Comparison of ENCODE assay signal across 19 mouse cellular contexts in genomic region chr1:20429056-20429394, GRCm38 (mm10).
A peak's percentile ranks its signal among the peaks of the same experiment; 100 is the strongest.
DNase-seq lines count a peak whose midpoint lies in the region; ATAC-seq lines count a peak whose summit lies in the region.
"Had no signal": no experiment of that assay in that cellular context is flagged by ENCODE, and none has a peak within 500 bp of the region (broad histone marks: within the 10 kb centered on the region; RNA-seq: fewer than 3 reads in every experiment).

No protein-coding gene starts in this region.

- no peak overlapping the region for H3K4me3 ChIP-seq in hindbrain, embryonic 12.5 days
- H3K4me3 ChIP-seq in hindbrain, embryonic 10.5 days, result no peak overlapping the region
- no peak overlapping the region for H3K4me3 ChIP-seq in midbrain, embryonic 16.5 days (ENCODE audit: low read depth, low read length)
- H3K4me3 ChIP-seq in midbrain, embryonic 13.5 days (replicated peaks), result no peak overlapping the region
- no peak overlapping the region for H3K4me3 ChIP-seq in hindbrain, embryonic 16.5 days (ENCODE audit: low read length)
- H3K4me3 ChIP-seq in neural tube, embryonic 15.5 days (replicated peaks), result no peak overlapping the region
- H3K4me3 ChIP-seq: embryonic facial prominence, embryonic 10.5 days; forebrain, embryonic 12.5 days; gastrocnemius, adult 2 months; heart, embryonic 13.5 days had no signal

- no peak overlapping the region for H3K9ac ChIP-seq in hindbrain, embryonic 12.5 days
- no peak overlapping the region for H3K9ac ChIP-seq in midbrain, embryonic 16.5 days (ENCODE audit: low read depth, low read length)
- no peak overlapping the region for H3K9ac ChIP-seq in midbrain, embryonic 13.5 days (replicated peaks)
- H3K9ac ChIP-seq in hindbrain, embryonic 16.5 days (ENCODE audit: low read depth, low read length), result no peak overlapping the region
- H3K9ac ChIP-seq in neural tube, embryonic 15.5 days (replicated peaks), result no peak overlapping the region
- H3K9ac ChIP-seq: forebrain, embryonic 12.5 days; heart, embryonic 13.5 days had no signal

- H3K27ac ChIP-seq in hindbrain, embryonic 12.5 days, result no peak overlapping the region
- H3K27ac ChIP-seq in hindbrain, embryonic 10.5 days, result no peak overlapping the region
- peak overlapping the region; percentile 39; the same call in 1 of the 2 replicates for H3K27ac ChIP-seq in midbrain, embryonic 16.5 days (ENCODE audit: low read length)
- H3K27ac ChIP-seq in midbrain, embryonic 13.5 days, result no peak overlapping the region
- no peak overlapping the region for H3K27ac ChIP-seq in hindbrain, embryonic 16.5 days (ENCODE audit: low read depth, low read length)
- peak overlapping the region; percentile 69; the same call in 1 of the 2 replicates for H3K27ac ChIP-seq in neural tube, embryonic 15.5 days (replicated peaks)
- H3K27ac ChIP-seq: embryonic facial prominence, embryonic 10.5 days; forebrain, embryonic 12.5 days; gastrocnemius, adult 2 months; heart, embryonic 13.5 days had no signal

- no peaks in the 10 kb centered on the region for H3K36me3 ChIP-seq in hindbrain, embryonic 12.5 days
- no peaks in the 10 kb centered on the region for H3K36me3 ChIP-seq in hindbrain, embryonic 10.5 days
- H3K36me3 ChIP-seq in midbrain, embryonic 16.5 days (ENCODE audit: control insufficient read depth, insufficient read depth, low read length), result no peaks in the 10 kb centered on the region
- no peaks in the 10 kb centered on the region for H3K36me3 ChIP-seq in midbrain, embryonic 13.5 days
- no peaks in the 10 kb centered on the region for H3K36me3 ChIP-seq in hindbrain, embryonic 16.5 days (ENCODE audit: control insufficient read depth, insufficient read depth, low read length)
- no peaks in the 10 kb centered on the region for H3K36me3 ChIP-seq in neural tube, embryonic 15.5 days
- H3K36me3 ChIP-seq: embryonic facial prominence, embryonic 10.5 days; forebrain, embryonic 12.5 days; heart, embryonic 13.5 days had no signal

- no peak for DNase-seq in hindbrain, embryonic 10.5 days (ENCODE audit: low spot score)
- no peak for DNase-seq in spleen, postnatal 14 days (ENCODE audit: low spot score in 2 of 2)
- DNase-seq: adrenal gland, adult 2 months; adrenal gland, postnatal 25 days; cerebellum, adult 18-20 months; gastrocnemius, adult 2 months; gastrocnemius, postnatal 25 days; heart, postnatal 4 days had no signal

- H3K27me3 ChIP-seq in hindbrain, embryonic 12.5 days, result no peaks in the 10 kb centered on the region
- no peaks in the 10 kb centered on the region for H3K27me3 ChIP-seq in hindbrain, embryonic 10.5 days (ENCODE audit: insufficient read depth, poor library complexity, severe bottlenecking)
- no peaks in the 10 kb centered on the region for H3K27me3 ChIP-seq in midbrain, embryonic 16.5 days (ENCODE audit: control insufficient read depth, insufficient read depth, low read depth, low read length)
- H3K27me3 ChIP-seq in midbrain, embryonic 13.5 days, result peaks cover 7% of the 10 kb centered on the region; the same call in 1 of the 2 replicates
- H3K27me3 ChIP-seq in hindbrain, embryonic 16.5 days (replicated peaks; ENCODE audit: control insufficient read depth, insufficient read depth, low read length), result no peaks in the 10 kb centered on the region
- no peaks in the 10 kb centered on the region for H3K27me3 ChIP-seq in neural tube, embryonic 15.5 days (replicated peaks)
- H3K27me3 ChIP-seq: CH12.LX; forebrain, embryonic 12.5 days; heart, embryonic 13.5 days had no signal

- 84% methylated on average over 3 of the region's 3 CpGs for WGBS in hindbrain, embryonic 12.5 days
- WGBS in hindbrain, embryonic 10.5 days, result 91% methylated on average over 3 of the region's 3 CpGs
- 60% methylated on average over 3 of the region's 3 CpGs for WGBS in midbrain, embryonic 16.5 days
- 71% methylated on average over 3 of the region's 3 CpGs for WGBS in midbrain, embryonic 13.5 days
- WGBS in hindbrain, embryonic 16.5 days, result 58% methylated on average over 3 of the region's 3 CpGs
- 48% methylated on average over 3 of the region's 3 CpGs for WGBS in neural tube, embryonic 15.5 days

- H3K4me2 ChIP-seq in hindbrain, embryonic 12.5 days (replicated peaks), result no peak overlapping the region
- H3K4me2 ChIP-seq in midbrain, embryonic 16.5 days (ENCODE audit: low read length), result no peak overlapping the region
- H3K4me2 ChIP-seq in midbrain, embryonic 13.5 days (replicated peaks), result no peak overlapping the region
- peak overlapping the region; percentile 53 for H3K4me2 ChIP-seq in hindbrain, embryonic 16.5 days (ENCODE audit: low read length)
- peak overlapping the region; percentile 54 for H3K4me2 ChIP-seq in neural tube, embryonic 15.5 days
- H3K4me2 ChIP-seq: heart, embryonic 13.5 days had no signal

- H3K4me1 ChIP-seq in hindbrain, embryonic 12.5 days, result peaks cover 2% of the 10 kb centered on the region; the same call in 1 of the 2 replicates
- peaks cover 10% of the 10 kb centered on the region for H3K4me1 ChIP-seq in hindbrain, embryonic 10.5 days (replicated peaks)
- H3K4me1 ChIP-seq in midbrain, embryonic 16.5 days (ENCODE audit: control insufficient read depth, insufficient read depth, low read length), result peaks cover 8% of the 10 kb centered on the region; the same call in 1 of the 2 replicates
- peaks cover 11% of the 10 kb centered on the region for H3K4me1 ChIP-seq in midbrain, embryonic 13.5 days (replicated peaks)
- H3K4me1 ChIP-seq in hindbrain, embryonic 16.5 days (ENCODE audit: control insufficient read depth, insufficient read depth, low read depth, low read length), result peaks cover 6% of the 10 kb centered on the region; the same call in 1 of the 2 replicates
- H3K4me1 ChIP-seq in neural tube, embryonic 15.5 days, result peaks cover 13% of the 10 kb centered on the region
- H3K4me1 ChIP-seq: embryonic facial prominence, embryonic 10.5 days; heart, embryonic 13.5 days had no signal

- no peaks in the 10 kb centered on the region for H3K9me3 ChIP-seq in hindbrain, embryonic 12.5 days (replicated peaks)
- no peaks in the 10 kb centered on the region for H3K9me3 ChIP-seq in hindbrain, embryonic 10.5 days
- H3K9me3 ChIP-seq in midbrain, embryonic 16.5 days (replicated peaks; ENCODE audit: control insufficient read depth, low read length, poor library complexity, severe bottlenecking), result no peaks in the 10 kb centered on the region
- no peaks in the 10 kb centered on the region for H3K9me3 ChIP-seq in midbrain, embryonic 13.5 days
- no peaks in the 10 kb centered on the region for H3K9me3 ChIP-seq in hindbrain, embryonic 16.5 days (ENCODE audit: control insufficient read depth, low read length)
- no peaks in the 10 kb centered on the region for H3K9me3 ChIP-seq in neural tube, embryonic 15.5 days (replicated peaks)
- H3K9me3 ChIP-seq: embryonic facial prominence, embryonic 10.5 days; forebrain, embryonic 12.5 days; heart, embryonic 13.5 days had no signal

- 0 out of 2 replicates have a peak, but pooled peaks have one; percentile 40 for ATAC-seq in hindbrain, embryonic 12.5 days (ENCODE audit: low FRiP score)
- ATAC-seq in midbrain, embryonic 16.5 days, result peak; percentile 39; the same call in 1 of the 2 replicates
- ATAC-seq in midbrain, embryonic 13.5 days, result no peak
- peak; percentile 49 for ATAC-seq in hindbrain, embryonic 16.5 days
- peak; percentile 62 for ATAC-seq in neural tube, embryonic 15.5 days (ENCODE audit: low FRiP score)
- ATAC-seq: inflammation-experienced regulatory T-cells, adult 6 months; intestine, postnatal 0 days had no signal

Comparison
In these comparisons a context has a peak if more than half of its experiments do, and no peak if none do; other contexts are left out.
1. H3K27ac ChIP-seq: peak in midbrain, embryonic 16.5 days (single experiment) and neural tube, embryonic 15.5 days (single experiment); none in hindbrain, embryonic 12.5 days (single experiment), hindbrain, embryonic 10.5 days (single experiment), midbrain, embryonic 13.5 days (single experiment) and hindbrain, embryonic 16.5 days (single experiment).
2. H3K4me2 ChIP-seq: peak in hindbrain, embryonic 16.5 days (single experiment) and neural tube, embryonic 15.5 days (single experiment); none in hindbrain, embryonic 12.5 days (single experiment), midbrain, embryonic 16.5 days (single experiment) and midbrain, embryonic 13.5 days (single experiment).